Comparison of ENCODE assay signal across 13 mouse cellular contexts in the genomic region with DNA sequence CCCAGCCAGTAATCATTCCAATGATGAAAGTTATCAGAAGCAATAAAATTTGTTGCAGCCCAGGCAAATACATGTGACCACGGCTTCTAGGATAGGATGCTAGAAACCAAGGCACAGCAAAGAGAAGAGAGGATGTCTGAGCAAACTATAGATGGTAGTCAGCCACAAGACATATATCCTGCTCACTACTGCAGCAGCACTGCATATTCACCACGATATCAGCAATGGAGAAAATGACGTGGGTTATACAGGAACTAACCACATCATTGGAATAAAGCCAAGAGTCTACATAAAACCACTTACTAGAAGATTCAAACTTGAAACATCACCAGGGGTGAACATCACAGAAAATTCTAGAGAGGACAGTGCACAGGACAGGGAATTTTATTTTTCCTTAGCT.
"Had no signal": no experiment of that assay in that cellular context is flagged by ENCODE, and none has a peak within 500 bp of the region (broad histone marks: within the 10 kb centered on the region; RNA-seq: fewer than 3 reads in every experiment).

No protein-coding gene starts in this region.

- H3K4me1 ChIP-seq: kidney, embryonic 15.5 days; limb, embryonic 15.5 days; midbrain, embryonic 13.5 days; neural tube, embryonic 12.5 days had no signal

- H3K9ac ChIP-seq: kidney, embryonic 15.5 days; limb, embryonic 15.5 days; liver, embryonic 13.5 days; liver, postnatal 0 days; lung, embryonic 15.5 days; midbrain, embryonic 13.5 days; neural tube, embryonic 12.5 days had no signal

- H3K4me3 ChIP-seq: kidney, embryonic 15.5 days; limb, embryonic 15.5 days; liver, embryonic 13.5 days; lung, embryonic 15.5 days; midbrain, embryonic 13.5 days; myocyte; neural tube, embryonic 12.5 days had no signal

- H3K27me3 ChIP-seq: kidney, embryonic 15.5 days; limb, embryonic 15.5 days; liver, embryonic 13.5 days; lung, embryonic 15.5 days; midbrain, embryonic 13.5 days; neural tube, embryonic 12.5 days had no signal

- H3K36me3 ChIP-seq: kidney, embryonic 15.5 days; limb, embryonic 15.5 days; liver, embryonic 13.5 days; lung, embryonic 15.5 days; midbrain, embryonic 13.5 days; neural tube, embryonic 12.5 days had no signal

- DNase-seq: kidney, adult 2 months; kidney, postnatal 14 days; liver, embryonic 13.5 days; liver, postnatal 0 days; lung, postnatal 14 days; right cerebral cortex, postnatal 14 days had no signal

- H3K9me3 ChIP-seq: kidney, embryonic 15.5 days; limb, embryonic 15.5 days; liver, embryonic 13.5 days; lung, embryonic 15.5 days; midbrain, embryonic 13.5 days; neural tube, embryonic 12.5 days had no signal

- ATAC-seq: liver, postnatal 0 days; midbrain, embryonic 13.5 days had no signal

- H3K27ac ChIP-seq: kidney, embryonic 15.5 days; limb, embryonic 15.5 days; liver, embryonic 13.5 days; lung, embryonic 15.5 days; macrophage; midbrain, embryonic 13.5 days; neural tube, embryonic 12.5 days had no signal
